16 mouse cellular contexts compared by ENCODE assay signal in the genomic region with DNA sequence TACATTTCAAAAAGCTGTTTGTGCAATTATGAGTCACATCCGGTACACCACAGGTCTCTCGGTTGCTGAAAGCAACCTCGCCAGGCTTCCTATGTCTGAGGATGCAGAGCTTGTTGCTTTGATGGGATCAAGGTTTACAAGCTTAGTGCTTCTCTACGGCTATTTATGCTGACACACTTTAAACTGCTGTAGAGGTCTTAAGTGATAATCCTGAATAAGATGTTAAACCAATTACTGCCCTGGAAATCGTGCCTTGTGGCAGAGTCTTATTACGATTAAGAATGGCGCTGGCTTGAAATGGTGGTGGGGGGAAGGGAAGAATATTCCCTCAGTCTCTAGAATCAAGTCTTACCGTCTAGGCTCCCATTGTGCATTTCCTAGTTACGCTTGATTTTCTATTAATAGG.
DNase-seq lines count a peak whose midpoint lies in the region; ATAC-seq and TF ChIP-seq lines count a peak whose summit lies in the region.
"Had no signal": no experiment of that assay in that cellular context is flagged by ENCODE, and none has a peak within 500 bp of the region (broad histone marks: within the 10 kb centered on the region; RNA-seq: fewer than 3 reads in every experiment).

No protein-coding gene starts in this region.

- no peak overlapping the region for H3K4me2 ChIP-seq in intestine, embryonic 14.5 days (ENCODE audit: low read length)
- no peak overlapping the region for H3K4me2 ChIP-seq in intestine, postnatal 0 days (replicated peaks; ENCODE audit: low read depth)
- no peak overlapping the region for H3K4me2 ChIP-seq in forebrain, embryonic 16.5 days (ENCODE audit: low read length)
- H3K4me2 ChIP-seq in limb, embryonic 13.5 days (replicated peaks), result peak overlapping the region; percentile 17
- H3K4me2 ChIP-seq: liver, embryonic 12.5 days had no signal

- ATAC-seq in intestine, embryonic 14.5 days (replicated peaks; ENCODE audit: low FRiP score, low TSS enrichment, low read depth), result no peak
- no peak for ATAC-seq in intestine, postnatal 0 days
- no peak for ATAC-seq in forebrain, embryonic 16.5 days
- ATAC-seq in limb, embryonic 13.5 days (ENCODE audit: low FRiP score, low read depth), result 0 out of 2 replicates have a peak, but pooled peaks have one; percentile 31
- ATAC-seq: liver, embryonic 12.5 days had no signal

- no peak overlapping the region for H3K4me3 ChIP-seq in intestine, embryonic 14.5 days (ENCODE audit: low read depth, low read length)
- H3K4me3 ChIP-seq in intestine, postnatal 0 days (ENCODE audit: low read depth, low read length), result no peak overlapping the region
- no peak overlapping the region for H3K4me3 ChIP-seq in forebrain, embryonic 16.5 days (replicated peaks; ENCODE audit: low read length)
- no peak overlapping the region for H3K4me3 ChIP-seq in limb, embryonic 13.5 days
- H3K4me3 ChIP-seq: liver, embryonic 12.5 days had no signal

- H3K9ac ChIP-seq in intestine, embryonic 14.5 days (ENCODE audit: low read length), result no peak overlapping the region
- no peak overlapping the region for H3K9ac ChIP-seq in intestine, postnatal 0 days (ENCODE audit: low read depth, low read length)
- H3K9ac ChIP-seq in forebrain, embryonic 16.5 days (replicated peaks; ENCODE audit: low read depth, low read length), result no peak overlapping the region
- no peak overlapping the region for H3K9ac ChIP-seq in limb, embryonic 13.5 days
- H3K9ac ChIP-seq: liver, embryonic 12.5 days had no signal

- peak; percentile 20 for DNase-seq in intestine, embryonic 14.5 days (ENCODE audit: low spot score)
- peak; percentile 57 for DNase-seq in retina, adult 2 months (ENCODE audit: low read depth, low spot score)
- DNase-seq in gastrocnemius, postnatal 25 days, result no peak
- no peak for DNase-seq in urinary bladder, postnatal 14 days (ENCODE audit: low spot score)
- no peak for DNase-seq in adrenal gland, postnatal 14 days
- DNase-seq: cerebellum, postnatal 25 days; heart, postnatal 14 days; kidney, adult 18-20 months; kidney, postnatal 14 days; right cerebral cortex, adult 18-20 months; thymus, postnatal 36 days had no signal

- no peaks in the 10 kb centered on the region for H3K9me3 ChIP-seq in intestine, embryonic 14.5 days (ENCODE audit: control insufficient read depth, low read length)
- H3K9me3 ChIP-seq in intestine, postnatal 0 days (ENCODE audit: control insufficient read depth), result no peaks in the 10 kb centered on the region
- no peaks in the 10 kb centered on the region for H3K9me3 ChIP-seq in forebrain, embryonic 16.5 days (ENCODE audit: control insufficient read depth, low read length)
- H3K9me3 ChIP-seq in limb, embryonic 13.5 days, result no peaks in the 10 kb centered on the region
- H3K9me3 ChIP-seq: liver, embryonic 12.5 days; megakaryocyte, embryonic 14.5 days had no signal

- H3K27me3 ChIP-seq in intestine, embryonic 14.5 days (replicated peaks; ENCODE audit: control insufficient read depth, insufficient read depth, low read length), result no peaks in the 10 kb centered on the region
- H3K27me3 ChIP-seq in intestine, postnatal 0 days (replicated peaks; ENCODE audit: control insufficient read depth, insufficient read depth, low read length), result no peaks in the 10 kb centered on the region
- no peaks in the 10 kb centered on the region for H3K27me3 ChIP-seq in forebrain, embryonic 16.5 days (replicated peaks; ENCODE audit: control insufficient read depth, insufficient read depth, low read length)
- H3K27me3 ChIP-seq in limb, embryonic 13.5 days, result no peaks in the 10 kb centered on the region
- H3K27me3 ChIP-seq: liver, embryonic 12.5 days had no signal

- 82% methylated on average over 9 of the region's 9 CpGs for WGBS in intestine, embryonic 14.5 days
- 83% methylated on average over 9 of the region's 9 CpGs for WGBS in intestine, postnatal 0 days
- WGBS in forebrain, embryonic 16.5 days, result 32% methylated on average over 9 of the region's 9 CpGs
- WGBS in limb, embryonic 13.5 days, result 32% methylated on average over 9 of the region's 9 CpGs

- no peaks in the 10 kb centered on the region for H3K4me1 ChIP-seq in intestine, embryonic 14.5 days (replicated peaks; ENCODE audit: control insufficient read depth, insufficient read depth, low read length)
- H3K4me1 ChIP-seq in intestine, postnatal 0 days (replicated peaks; ENCODE audit: control insufficient read depth, insufficient read depth, low read length), result no peaks in the 10 kb centered on the region
- H3K4me1 ChIP-seq in forebrain, embryonic 16.5 days (replicated peaks; ENCODE audit: control insufficient read depth, insufficient read depth, low read length), result peaks cover 20% of the 10 kb centered on the region
- peaks cover 19% of the 10 kb centered on the region for H3K4me1 ChIP-seq in limb, embryonic 13.5 days
- H3K4me1 ChIP-seq: liver, embryonic 12.5 days; megakaryocyte, embryonic 14.5 days had no signal

- TF ChIP-seq CTCF in intestine, postnatal 0 days (IDR thresholded peaks at IDR 0.05; ENCODE audit: low read depth), result no peak

- no peak overlapping the region for H3K27ac ChIP-seq in intestine, embryonic 14.5 days (ENCODE audit: low read depth)
- no peak overlapping the region for H3K27ac ChIP-seq in intestine, postnatal 0 days (ENCODE audit: low read depth, low read length)
- H3K27ac ChIP-seq in forebrain, embryonic 16.5 days (ENCODE audit: low read length), result peak overlapping the region; percentile 8
- H3K27ac ChIP-seq in limb, embryonic 13.5 days, result no peak overlapping the region
- H3K27ac ChIP-seq: liver, embryonic 12.5 days had no signal

- no peaks in the 10 kb centered on the region for H3K36me3 ChIP-seq in intestine, embryonic 14.5 days (ENCODE audit: control insufficient read depth, insufficient read depth, low read length)
- H3K36me3 ChIP-seq in intestine, postnatal 0 days (ENCODE audit: control insufficient read depth, insufficient read depth), result no peaks in the 10 kb centered on the region
- no peaks in the 10 kb centered on the region for H3K36me3 ChIP-seq in forebrain, embryonic 16.5 days (ENCODE audit: control insufficient read depth, insufficient read depth)
- H3K36me3 ChIP-seq in limb, embryonic 13.5 days, result peaks cover 8% of the 10 kb centered on the region; the same call in 1 of the 2 replicates
- H3K36me3 ChIP-seq: liver, embryonic 12.5 days had no signal

Comparison
In these comparisons a context has a peak if more than half of its experiments do, and no peak if none do; other contexts are left out.
1. DNase-seq: peak in intestine, embryonic 14.5 days (single experiment) and retina, adult 2 months (single experiment); none in gastrocnemius, postnatal 25 days (single experiment), urinary bladder, postnatal 14 days (single experiment) and adrenal gland, postnatal 14 days (single experiment).